Mouse (Mus musculus) limb, embryonic 14.5 days (tissue): Measurements from ENCODE around the gene Mrps25. TPM values are rescaled to one million over a fixed set of nuclear protein-coding genes. Genes with fewer than 3 reads are reported as not detected.
A peak's percentile ranks its signal among the peaks of the same experiment; 100 is the strongest.

Experiments used
- ATAC-seq: fragments of 200-750 bp; cut with Nextera tagmentation; 2 replicates; pipeline ENCODE4 v1.8.0; 2017; ENCODE audit warnings: low read depth, moderate number of reproducible peaks, moderate TSS enrichment; ENCODE audit not compliant: low FRiP score
- DNase-seq: peaks from one replicate; pipeline ENCODE4 v3.0.0-alpha.2; 2015; ENCODE audit warnings: low spot score
- H3K27ac ChIP-seq: fragments of 300-500 bp; sonication (generic); replicated peaks from 2 replicates; pipeline ENCODE4 v1.5.1; 2014; ENCODE audit warnings: low read depth, mild to moderate bottlenecking, low read length, moderate library complexity, mixed read lengths
- H3K27me3 ChIP-seq: fragments of 300-500 bp; sonication (generic); 2 replicates; pipeline ENCODE4 v1.6.1; 2014; ENCODE audit warnings: low read length, mixed read lengths; ENCODE audit not compliant: control insufficient read depth, insufficient read depth
- H3K36me3 ChIP-seq: fragments of 300-500 bp; sonication (generic); 2 replicates; pipeline ENCODE4 v1.6.1; 2014; ENCODE audit warnings: mild to moderate bottlenecking, low read length, moderate library complexity, mixed read lengths; ENCODE audit not compliant: control insufficient read depth, insufficient read depth
- H3K4me1 ChIP-seq: fragments of 300-500 bp; sonication (generic); 2 replicates; pipeline ENCODE4 v1.6.1; 2014; ENCODE audit warnings: antibody characterized with exemption, low read length, mixed read lengths; ENCODE audit not compliant: control insufficient read depth, insufficient read depth
- H3K4me2 ChIP-seq: fragments of 300-500 bp; sonication (generic); replicated peaks from 2 replicates; pipeline ENCODE4 v1.6.1; 2014; ENCODE audit warnings: low read depth, mild to moderate bottlenecking, low read length, moderate library complexity; ENCODE audit not compliant: severe bottlenecking
- H3K4me3 ChIP-seq: fragments of 300-500 bp; sonication (generic); replicated peaks from 2 replicates; pipeline ENCODE4 v1.5.1; 2014; ENCODE audit warnings: low read length
- H3K9ac ChIP-seq: fragments of 300-500 bp; sonication (generic); 2 replicates; pipeline ENCODE4 v1.6.1; 2014; ENCODE audit warnings: mild to moderate bottlenecking, low read depth, low read length, moderate library complexity; ENCODE audit not compliant: severe bottlenecking
- H3K9me3 ChIP-seq: fragments of 300-500 bp; sonication (generic); 2 replicates; pipeline ENCODE4 v1.6.1; 2016; ENCODE audit warnings: low read length; ENCODE audit not compliant: control insufficient read depth
- POLR2A ChIP-seq: fragments of 200-500 bp; IDR thresholded peaks from 2 replicates; pipeline ENCODE4 v1.8.0; 2012; ENCODE audit warnings: inconsistent platforms, mild to moderate bottlenecking, moderate library complexity, borderline replicate concordance; ENCODE audit not compliant: insufficient read depth, insufficient read length; ENCODE audit errors: extremely low read depth
- WGBS: fragments of 180-500 bp; shearing (Covaris S2); extraction: QIAGEN DNeasy Blood & Tissue Kit; methylation state at CpG from one replicate; pipeline ENCODE4 v1.1.7; 2014; 5-methylcytosine and 5-hydroxymethylcytosine counted together
- polyA plus RNA-seq, 2 experiments: library from polyadenylated mRNA; depleted of rRNA in 1 of 2; stranded (reverse) in 1 of 2; unstranded in 1 of 2; fragments of >200 nt; fragmentation: Nextera tagmentation in 1 of 2; extraction: Ambion mirVana in 1 of 2; gene quantifications; 2 replicates each; pipeline versions ENCODE4 v1.2.1 to v1.2.3; 2012 to 2014

Mrps25 gene
- polyA plus RNA-seq, 2 experiments: 45.0 to 61.1 TPM

GRCm38 (mm10) chr6:92222021-92222420 is 38.2 kb upstream of the Mrps25 start:
- ATAC-seq (no peak), DNase-seq (no peak)
- H3K27me3 ChIP-seq: no peaks in the 10 kb centered on the region
- no peaks in the 10 kb centered on the region for H3K36me3 ChIP-seq
- no peak overlapping the region for H3K9ac ChIP-seq
- TF ChIP-seq POLR2A: no peak
- no peaks in the 10 kb centered on the region for H3K9me3 ChIP-seq
- no peak overlapping the region for H3K4me2 ChIP-seq
- H3K4me3 ChIP-seq: no peak overlapping the region
- WGBS: 84% methylated on average over 3 of the region's 3 CpGs
- no peaks in the 10 kb centered on the region for H3K4me1 ChIP-seq
- H3K27ac ChIP-seq: no peak overlapping the region

DNA sequence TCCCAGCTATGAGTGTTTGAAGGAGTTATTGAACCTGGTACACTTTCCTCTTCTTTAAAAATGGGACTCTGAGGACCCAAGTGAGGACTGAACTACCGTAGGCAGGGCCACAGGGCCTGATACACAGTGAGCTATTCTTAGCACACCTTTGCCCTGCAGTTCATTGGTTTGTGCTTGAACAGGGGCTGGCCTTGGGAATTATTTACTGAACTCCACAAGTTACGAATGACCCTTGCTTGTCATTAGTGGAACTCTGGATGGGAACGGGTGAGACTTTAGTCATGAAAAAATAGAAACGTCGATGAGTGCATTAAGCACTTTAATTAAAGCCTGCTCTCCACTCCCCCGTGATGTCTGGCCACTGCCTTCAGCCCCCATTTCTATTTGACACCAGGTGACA is 37.8 kb upstream of the Mrps25 start:
- no peak overlapping the region for H3K9ac ChIP-seq
- H3K27me3 ChIP-seq: no peaks in the 10 kb centered on the region
- ATAC-seq (no peak), DNase-seq (no peak)
- H3K4me2 ChIP-seq: no peak overlapping the region
- 78% methylated on average over 6 of the region's 6 CpGs for WGBS
- no peak overlapping the region for H3K27ac ChIP-seq
- H3K4me1 ChIP-seq: no peaks in the 10 kb centered on the region
- no peaks in the 10 kb centered on the region for H3K9me3 ChIP-seq
- no peak for TF ChIP-seq POLR2A
- no peaks in the 10 kb centered on the region for H3K36me3 ChIP-seq
- H3K4me3 ChIP-seq: no peak overlapping the region

GRCm38 (mm10) chr6:92219445-92219844 is 35.6 kb upstream of the Mrps25 start:
- Histone ChIP-seq H3K9ac (no peak overlapping the region), H3K9me3 (no peaks in the 10 kb centered on the region), H3K4me3 (no peak overlapping the region), H3K4me2 (no peak overlapping the region), H3K27me3 (no peaks in the 10 kb centered on the region), H3K27ac (no peak overlapping the region), H3K36me3 (no peaks in the 10 kb centered on the region), H3K4me1 (no peaks in the 10 kb centered on the region)
- WGBS: 60% methylated on average over 3 of the region's 3 CpGs
- DNase-seq: peak; percentile 21
- ATAC-seq: no peak
- no peak for TF ChIP-seq POLR2A

DNA sequence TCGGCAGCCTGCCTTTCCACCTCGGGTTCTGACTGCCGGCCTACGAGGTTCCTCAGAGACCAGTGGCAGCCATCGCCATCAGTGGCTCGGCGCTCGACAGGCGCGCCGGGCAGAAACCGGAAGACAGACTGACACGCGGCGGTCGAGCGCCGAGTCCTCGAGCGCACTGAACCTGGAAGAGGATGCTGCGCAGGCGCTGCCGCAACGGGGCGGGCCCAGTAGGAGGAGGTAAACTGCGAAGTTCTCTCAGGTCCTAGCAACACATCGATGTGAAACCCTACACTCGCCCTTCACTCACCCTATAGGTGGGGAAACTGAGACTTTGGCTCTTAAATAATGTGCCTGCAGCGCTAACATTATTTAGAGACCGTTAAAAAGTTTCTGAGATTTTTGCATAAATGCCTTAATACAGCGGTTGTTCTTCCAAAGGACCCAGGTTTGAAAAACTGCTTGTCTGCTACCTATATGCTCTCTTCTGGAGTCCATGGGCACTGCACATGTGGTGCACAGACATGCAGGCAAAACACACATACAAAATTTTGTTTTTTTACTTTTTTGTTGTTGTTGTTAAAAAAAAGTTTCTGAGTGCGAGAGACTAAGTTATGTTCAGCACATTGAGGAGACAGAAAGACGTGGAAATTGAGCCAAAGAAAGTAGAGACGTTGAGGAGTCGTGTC is 31.1 kb upstream of the Mrps25 start, which contains the start of gene Rbsn:
Rbsn (minus strand) TSS at position 153 of the 677 bp plus-strand sequence.
- Histone ChIP-seq H3K36me3 (peaks cover 11% of the 10 kb centered on the region), H3K9ac (peak within 1 kb of the TSS; percentile 95), H3K27me3 (no peaks in the 10 kb centered on the region), H3K27ac (peak within 1 kb of the TSS; percentile 86), H3K4me3 (peak within 1 kb of the TSS; percentile 98), H3K9me3 (no peaks in the 10 kb centered on the region), H3K4me2 (peak within 1 kb of the TSS; percentile 90), H3K4me1 (peaks cover 6% of the 10 kb centered on the region)
- WGBS: 9% methylated on average over 35 of the region's 35 CpGs
- DNase-seq (peak; percentile 96), ATAC-seq (peak; percentile 97)
- TF ChIP-seq POLR2A: 0 out of 2 replicates have a peak, but pooled peaks have one; percentile 77

DNA sequence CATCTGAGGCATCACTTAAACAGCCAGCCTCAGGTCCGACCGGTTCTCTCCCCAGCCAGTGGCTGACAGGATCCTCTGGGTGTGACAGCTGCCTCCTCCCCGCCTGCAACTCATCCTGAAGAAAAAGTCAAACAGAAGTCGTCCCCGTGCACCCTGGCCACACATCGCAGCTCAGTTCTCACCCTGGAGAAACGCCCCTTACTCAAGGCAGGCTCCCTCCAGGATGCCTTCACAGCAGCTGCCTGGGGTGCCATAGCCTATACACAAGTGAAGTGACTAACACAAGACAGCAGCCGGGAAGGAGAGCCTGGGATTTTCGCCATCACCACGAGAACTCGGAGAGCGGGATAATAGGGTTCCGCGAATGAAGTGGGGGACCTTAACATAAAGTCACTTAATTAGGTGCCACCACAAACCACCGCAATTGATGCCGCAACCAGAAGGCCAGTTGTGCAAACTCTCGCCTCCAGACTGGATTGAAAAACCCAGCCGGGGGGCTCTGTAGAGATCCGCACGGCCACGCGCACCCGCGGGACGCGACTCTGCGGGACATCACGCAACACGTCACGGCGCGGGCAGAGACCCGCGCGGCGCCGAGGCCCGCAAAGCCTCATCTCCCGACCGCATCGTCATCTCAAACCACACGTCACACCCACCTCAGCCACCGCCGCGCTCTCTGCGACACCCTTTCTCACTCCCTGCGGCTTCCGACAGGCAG is 30.4 kb upstream of the Mrps25 start:
- Histone ChIP-seq H3K4me1 (peaks cover 6% of the 10 kb centered on the region), H3K4me2 (peak overlapping the region; percentile 90), H3K9ac (peak overlapping the region; percentile 95), H3K4me3 (peak overlapping the region; percentile 98), H3K9me3 (no peaks in the 10 kb centered on the region), H3K27ac (peak overlapping the region; percentile 86), H3K36me3 (peaks cover 11% of the 10 kb centered on the region), H3K27me3 (no peaks in the 10 kb centered on the region)
- WGBS: under 1% methylated on average over 48 of the region's 48 CpGs
- no peak for TF ChIP-seq POLR2A
- ATAC-seq: peak; percentile 38; the same call in 1 of the 2 replicates
- peak; percentile 5 for DNase-seq
